Comparison of ENCODE assay signal across 8 mouse cellular contexts in the genomic region with DNA sequence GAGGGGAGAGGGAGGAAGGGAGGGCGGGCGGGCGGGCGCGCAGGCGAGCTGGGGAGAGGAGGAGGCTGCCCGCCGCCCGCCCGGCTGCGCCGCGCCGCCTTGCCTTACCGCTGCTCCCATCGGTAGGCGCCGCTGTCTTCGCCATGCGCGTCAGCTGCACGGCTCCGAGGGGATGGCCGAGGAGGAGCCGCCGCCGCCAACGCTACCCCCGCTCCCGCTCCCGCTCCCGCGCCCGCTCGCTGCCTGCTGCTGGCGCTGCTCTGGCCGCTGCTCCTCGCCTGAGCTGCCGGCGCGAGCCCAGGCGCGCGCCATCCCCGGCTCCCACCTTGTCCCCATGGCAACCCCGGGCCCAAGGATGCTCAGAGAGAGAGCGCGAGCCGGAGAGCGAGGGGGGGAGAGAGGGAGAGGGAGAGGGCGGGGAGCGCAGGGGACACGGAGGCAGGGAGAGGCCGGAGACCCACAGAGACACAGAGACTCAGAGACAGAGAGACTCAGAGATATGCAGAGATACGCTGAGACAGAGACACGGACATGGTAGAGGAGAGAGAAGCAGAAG. TPM values are rescaled to one million over a fixed set of nuclear protein-coding genes. Genes with fewer than 3 reads are reported as not detected.
DNase-seq lines count a peak whose midpoint lies in the region; ATAC-seq and TF ChIP-seq lines count a peak whose summit lies in the region.

A gene (minus strand): TSS at position 121 of the 556 bp plus-strand sequence.

- H3K36me3 ChIP-seq in hindbrain, embryonic 16.5 days (ENCODE audit: control insufficient read depth, insufficient read depth, low read length): no peaks in the 10 kb centered on the region

- H3K4me3 ChIP-seq in hindbrain, embryonic 16.5 days (ENCODE audit: low read length): peak within 1 kb of the TSS; percentile 47
- H3K4me3 ChIP-seq in left cerebral cortex, adult 2 months: peak within 1 kb of the TSS; percentile 69

- WGBS in hindbrain, embryonic 16.5 days: under 1% methylated on average over 39 of the region's 56 CpGs

- peak within 1 kb of the TSS; percentile 59 for H3K4me2 ChIP-seq in hindbrain, embryonic 16.5 days (ENCODE audit: low read length)

- H3K9me3 ChIP-seq in hindbrain, embryonic 16.5 days (ENCODE audit: control insufficient read depth, low read length): no peaks in the 10 kb centered on the region

- peaks cover 47% of the 10 kb centered on the region for H3K4me1 ChIP-seq in hindbrain, embryonic 16.5 days (ENCODE audit: control insufficient read depth, insufficient read depth, low read depth, low read length)

- DNase-seq in T-cell, adult 2 months (ENCODE audit: low spot score): peak; percentile 70
- peak; percentile 91 to 92 for DNase-seq in cerebellum, postnatal 25 days
- DNase-seq in gastrocnemius, adult 18-20 months (ENCODE audit: low spot score): peak; percentile 59
- peak; percentile 90 for DNase-seq in left cerebral cortex, adult 2 months (ENCODE audit: extremely low spot score in 1 of 2, low spot score in 2 of 2)
- DNase-seq in lung, postnatal 36 days: peak; percentile 54
- peak; percentile 90 for DNase-seq in retina, embryonic 14.5 days (ENCODE audit: low spot score)
- DNase-seq in urinary bladder, postnatal 14 days (ENCODE audit: low spot score): peak; percentile 64

- H3K27me3 ChIP-seq in hindbrain, embryonic 16.5 days (replicated peaks; ENCODE audit: control insufficient read depth, insufficient read depth, low read length): peaks cover 9% of the 10 kb centered on the region

- intact Hi-C loops in left cerebral cortex, adult 2 months (cut with DNase I): loop anchor here (2.0 to 5.0 kb wide), 2 partner anchors 47 to 147 kb away; no protein-coding TSS in a partner anchor

- H3K9ac ChIP-seq in hindbrain, embryonic 16.5 days (ENCODE audit: low read depth, low read length): peak within 1 kb of the TSS; percentile 79

- peak; percentile 46 for TF ChIP-seq CTCF in left cerebral cortex, adult 2 months (IDR thresholded peaks at IDR 0.05)

- peak within 1 kb of the TSS; percentile 94 for H3K27ac ChIP-seq in hindbrain, embryonic 16.5 days (ENCODE audit: low read depth, low read length)
- H3K27ac ChIP-seq in left cerebral cortex, adult 2 months: peak within 1 kb of the TSS; percentile 95

- ATAC-seq in hindbrain, embryonic 16.5 days: peak; percentile 95

RNA-seq across cellular contexts. Expression of the gene that starts here (rescaled TPM):
- under 1 TPM; 0.07 to 0.09 TPM for total RNA-seq in gastrocnemius, adult 18-20 months (2021)
- 19.8 and 28.7 TPM in 2 replicates for polyA plus RNA-seq in hindbrain, embryonic 16.5 days (2015; fragmentation: Nextera tagmentation; extraction: Ambion mirVana)
- 10 to 100 TPM; 12.5 to 14.0 TPM for total RNA-seq in left cerebral cortex, adult 2 months (2021)

Comparison
In these comparisons a context has a peak if more than half of its experiments do, and no peak if none do; other contexts are left out.
1. Peak in every context shown above with its lines: DNase-seq, ATAC-seq, H3K4me3 ChIP-seq and H3K27ac ChIP-seq.
2. RNA of the gene that starts here (total RNA-seq): 12.5 to 14.0 TPM in left cerebral cortex, adult 2 months; 0.07 to 0.09 TPM in gastrocnemius, adult 18-20 months; every median in the first group is over 10 times any median in the second.
3. Peak in DNase-seq in gastrocnemius, adult 18-20 months; RNA of the gene not detected or under 1 TPM.